Mouse (Mus musculus) stomach, adult 2 months (tissue): ENCODE results near the gene Frmd4b. TPM values are rescaled to one million over a fixed set of nuclear protein-coding genes. Genes with fewer than 3 reads are reported as not detected.

Experiments
- polyA plus RNA-seq: library from polyadenylated mRNA; depleted of rRNA; stranded (reverse); fragments of >200 nt; gene quantifications from 2 replicates; pipeline ENCODE4 v1.2.3, GENCODE M21; 2012; rRNA removed

The Frmd4b gene
- polyA plus RNA-seq = 4.8 and 6.2 TPM in 2 replicates

DNA sequence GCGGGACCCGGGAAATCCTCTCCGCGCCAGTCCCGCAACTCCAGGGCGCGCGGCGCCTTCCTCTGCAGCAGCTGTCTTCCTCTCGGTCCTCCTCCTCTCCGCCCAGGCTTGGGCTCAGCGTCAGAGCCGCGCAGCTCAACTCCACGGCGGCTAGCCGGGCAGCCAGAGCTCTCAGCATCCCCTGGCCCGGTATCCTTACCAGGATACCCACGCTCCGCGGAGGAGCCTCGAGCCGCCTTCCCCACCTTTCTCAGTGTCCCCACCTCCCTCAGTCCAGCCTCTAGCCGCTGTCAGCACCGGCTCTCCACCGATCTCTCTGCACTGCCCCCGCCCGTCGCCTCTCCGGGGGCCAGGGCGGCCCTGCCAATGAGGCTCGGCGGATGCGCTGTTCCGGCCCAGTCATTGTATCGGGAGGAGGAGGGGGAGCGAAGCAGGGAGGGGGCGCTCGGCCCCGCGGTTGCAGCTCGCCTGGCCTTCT is at the start of gene Frmd4b:
Gene Frmd4b, minus strand, starts transcription at position 276 of the 478 bp plus-strand sequence.

DNA sequence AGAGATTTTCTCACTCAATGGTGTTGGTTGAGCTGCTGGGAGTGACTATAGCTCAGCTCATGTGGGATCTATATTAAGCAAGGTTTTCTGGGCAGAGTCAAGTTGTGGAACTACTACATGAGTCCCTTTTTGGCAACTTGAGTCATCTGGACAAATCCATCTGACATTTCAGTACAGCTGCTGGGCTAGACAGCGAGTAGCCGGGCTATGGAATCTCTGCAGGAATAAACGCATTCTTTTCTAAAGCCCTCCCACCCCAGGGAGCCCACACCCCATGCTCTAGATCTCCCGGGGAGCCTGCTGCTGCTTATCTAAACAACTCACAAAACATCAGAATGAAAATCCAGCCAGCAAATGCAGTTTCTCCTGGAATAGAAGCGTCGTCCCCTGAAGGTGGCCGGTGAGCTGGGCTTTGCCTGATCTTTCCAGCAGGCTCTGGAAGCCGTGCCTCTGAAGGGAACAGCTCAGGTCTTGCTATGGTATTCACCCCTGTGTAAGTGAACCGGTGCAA is 364.6 kb downstream of the Frmd4b start, which contains the start of gene Lmod3:
Gene Lmod3, minus strand, starts transcription at position 49 of the 511 bp plus-strand sequence.

Other genes starting within 250 kb of the Frmd4b start
- gene Mitf, start 189.5 kb upstream of the Frmd4b start, polyA plus RNA-seq = 1.6 and 1.8 TPM in 2 replicates